Mouse (Mus musculus) lung, adult 2 months (tissue): ENCODE measurements around the gene Inpp4b.

ENCODE experiments used
- CTCF ChIP-seq: fragments of 200-500 bp; IDR thresholded peaks from 2 replicates; pipeline ENCODE4 v1.5.1; 2011; ENCODE audit warnings: mild to moderate bottlenecking, low read length, control low read depth; ENCODE audit not compliant: insufficient read depth
- POLR2A ChIP-seq: fragments of 200-500 bp; IDR thresholded peaks from 2 replicates; pipeline ENCODE4 v1.6.1; 2011; ENCODE audit warnings: low read depth, mild to moderate bottlenecking, control low read depth, low read length, borderline replicate concordance; ENCODE audit errors: extremely low read depth

DNA sequence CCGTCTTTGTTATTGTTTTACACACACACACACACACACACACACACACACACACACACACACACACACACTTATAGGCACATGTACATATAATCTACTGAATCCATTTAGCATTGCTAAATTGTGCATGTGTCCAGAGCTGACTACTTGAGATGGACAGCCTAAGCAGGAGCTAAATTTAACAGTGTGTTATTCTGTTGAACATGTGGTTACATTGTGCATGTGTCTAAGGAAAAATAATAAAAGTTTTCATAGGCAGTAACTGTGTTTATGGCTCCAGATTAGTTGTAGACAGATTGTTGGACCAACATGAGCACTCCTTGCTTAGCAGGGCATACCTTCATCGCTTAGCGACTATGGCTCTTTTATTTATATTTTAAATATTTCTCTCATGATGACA is 101.6 kb downstream of the Inpp4b start:
- TF ChIP-seq CTCF = no peak
- TF ChIP-seq POLR2A = no peak
